Mouse (Mus musculus): Measurements from ENCODE around the gene Rras2. TPM values are rescaled to one million over a fixed set of nuclear protein-coding genes. Genes with fewer than 3 reads are reported as not detected.
A peak's percentile ranks its signal among the peaks of the same experiment; 100 is the strongest.

Rras2 gene
- polyA plus RNA-seq, 1 experiment from 2014 or later, result 13.7 TPM

GRCm38 (mm10) chr7:114043929-114044549 lies 73.5 kb downstream of the Rras2 start:
- ATAC-seq, result peak; percentile 54
- Histone ChIP-seq H3K4me2 (peak overlapping the region; percentile 38), H3K4me3 (no peak overlapping the region), H3K9me3 (replicated peaks) (no peaks in the 10 kb centered on the region), H3K4me1 (peaks cover 17% of the 10 kb centered on the region), H3K27ac (no peak overlapping the region), H3K36me3 (peaks cover 18% of the 10 kb centered on the region), H3K27me3 (replicated peaks) (no peaks in the 10 kb centered on the region), H3K9ac (no peak overlapping the region)
- WGBS (ENCODE audit: insufficient replicate concordance), result 15% methylated on average over 6 of the region's 6 CpGs

GRCm38 (mm10) chr7:114042973-114043928 lies 74.3 kb downstream of the Rras2 start:
- peak overlapping the region; percentile 38 for H3K4me2 ChIP-seq
- 54% methylated on average over 26 of the region's 26 CpGs for WGBS (ENCODE audit: insufficient replicate concordance)
- H3K36me3 ChIP-seq, result peaks cover 19% of the 10 kb centered on the region
- H3K9me3 ChIP-seq (replicated peaks), result no peaks in the 10 kb centered on the region
- H3K4me3 ChIP-seq, result no peak overlapping the region
- H3K9ac ChIP-seq, result no peak overlapping the region
- no peak overlapping the region for H3K27ac ChIP-seq
- H3K27me3 ChIP-seq (replicated peaks), result no peaks in the 10 kb centered on the region
- no peak; the same call in 1 of the 2 replicates for ATAC-seq
- H3K4me1 ChIP-seq, result peaks cover 17% of the 10 kb centered on the region

- Histone ChIP-seq H3K9ac (no peak overlapping the region), H3K9me3 (replicated peaks) (no peaks in the 10 kb centered on the region), H3K4me1 (peaks cover 17% of the 10 kb centered on the region), H3K4me2 (no peak overlapping the region), H3K4me3 (no peak overlapping the region), H3K36me3 (peaks cover 14% of the 10 kb centered on the region; the same call in 1 of the 2 replicates), H3K27me3 (replicated peaks) (no peaks in the 10 kb centered on the region), H3K27ac (no peak overlapping the region)
- ATAC-seq, result no peak
- WGBS (ENCODE audit: insufficient replicate concordance), result 75% methylated on average over 4 of the region's 4 CpGs
Measured at GRCm38 (mm10) chr7:114041349-114041748, 76.2 kb downstream of the Rras2 start.

- no peak overlapping the region for H3K9ac ChIP-seq
- H3K4me3 ChIP-seq, result no peak overlapping the region
- H3K36me3 ChIP-seq, result peaks cover 14% of the 10 kb centered on the region; the same call in 1 of the 2 replicates
- no peak for ATAC-seq
- H3K4me2 ChIP-seq, result no peak overlapping the region
- no peaks in the 10 kb centered on the region for H3K27me3 ChIP-seq (replicated peaks)
- WGBS (ENCODE audit: insufficient replicate concordance), result 80% methylated on average over 4 of the region's 4 CpGs
- no peaks in the 10 kb centered on the region for H3K9me3 ChIP-seq (replicated peaks)
- no peaks in the 10 kb centered on the region for H3K4me1 ChIP-seq
- H3K27ac ChIP-seq, result no peak overlapping the region
Measured at GRCm38 (mm10) chr7:114037237-114037636, 80.3 kb downstream of the Rras2 start.

GRCm38 (mm10) chr7:114029596-114029995 lies 88.0 kb downstream of the Rras2 start:
- H3K9me3 ChIP-seq (replicated peaks), result peaks cover 5% of the 10 kb centered on the region; the same call in 1 of the 2 replicates
- H3K27me3 ChIP-seq (replicated peaks), result no peaks in the 10 kb centered on the region
- H3K4me3 ChIP-seq, result no peak overlapping the region
- no peaks in the 10 kb centered on the region for H3K4me1 ChIP-seq
- no peak for ATAC-seq
- 63% methylated on average over 6 of the region's 6 CpGs for WGBS (ENCODE audit: insufficient replicate concordance)
- H3K9ac ChIP-seq, result no peak overlapping the region
- H3K27ac ChIP-seq, result no peak overlapping the region
- H3K4me2 ChIP-seq, result no peak overlapping the region
- H3K36me3 ChIP-seq, result no peaks in the 10 kb centered on the region

- Histone ChIP-seq H3K36me3 (no peaks in the 10 kb centered on the region), H3K27ac (no peak overlapping the region), H3K9ac (no peak overlapping the region), H3K27me3 (replicated peaks) (no peaks in the 10 kb centered on the region), H3K9me3 (replicated peaks) (peaks cover 6% of the 10 kb centered on the region; the same call in 1 of the 2 replicates), H3K4me1 (no peaks in the 10 kb centered on the region), H3K4me2 (no peak overlapping the region), H3K4me3 (no peak overlapping the region)
- no peak for ATAC-seq
- 61% methylated on average over 5 of the region's 5 CpGs for WGBS (ENCODE audit: insufficient replicate concordance)
Measured at GRCm38 (mm10) chr7:114028828-114029227, 88.8 kb downstream of the Rras2 start.

GRCm38 (mm10) chr7:114027406-114027805 lies 90.2 kb downstream of the Rras2 start:
- Histone ChIP-seq H3K4me2 (no peak overlapping the region), H3K4me3 (no peak overlapping the region), H3K27ac (no peak overlapping the region), H3K4me1 (no peaks in the 10 kb centered on the region), H3K27me3 (replicated peaks) (no peaks in the 10 kb centered on the region), H3K9me3 (replicated peaks) (peaks cover 6% of the 10 kb centered on the region; the same call in 1 of the 2 replicates), H3K9ac (no peak overlapping the region), H3K36me3 (no peaks in the 10 kb centered on the region)
- no peak for ATAC-seq
- WGBS (ENCODE audit: insufficient replicate concordance), result 73% methylated on average over 3 of the region's 3 CpGs

- no peaks in the 10 kb centered on the region for H3K36me3 ChIP-seq
- peaks cover 6% of the 10 kb centered on the region; the same call in 1 of the 2 replicates for H3K9me3 ChIP-seq (replicated peaks)
- no peaks in the 10 kb centered on the region for H3K4me1 ChIP-seq
- H3K4me2 ChIP-seq, result no peak overlapping the region
- no peaks in the 10 kb centered on the region for H3K27me3 ChIP-seq (replicated peaks)
- WGBS (ENCODE audit: insufficient replicate concordance), result 69% methylated on average over 8 of the region's 8 CpGs
- no peak overlapping the region for H3K27ac ChIP-seq
- H3K9ac ChIP-seq, result no peak overlapping the region
- H3K4me3 ChIP-seq, result no peak overlapping the region
- ATAC-seq, result no peak
Measured at GRCm38 (mm10) chr7:114026923-114027322, 90.7 kb downstream of the Rras2 start.

- 2% methylated on average over 11 of the region's 11 CpGs for WGBS (ENCODE audit: insufficient replicate concordance)
- peak overlapping the region; percentile 69 for H3K4me2 ChIP-seq
- H3K36me3 ChIP-seq, result no peaks in the 10 kb centered on the region
- H3K4me3 ChIP-seq, result peak overlapping the region; percentile 55
- H3K9ac ChIP-seq, result peak overlapping the region; percentile 51
- peaks cover 9% of the 10 kb centered on the region; the same call in 1 of the 2 replicates for H3K27me3 ChIP-seq (replicated peaks)
- peaks cover 6% of the 10 kb centered on the region; the same call in 1 of the 2 replicates for H3K9me3 ChIP-seq (replicated peaks)
- no peak overlapping the region for H3K27ac ChIP-seq
- H3K4me1 ChIP-seq, result 0 out of 2 replicates have a peak, but pooled peaks cover 7% of the 10 kb centered on the region
- ATAC-seq, result peak; percentile 46; the same call in 1 of the 2 replicates
Measured at GRCm38 (mm10) chr7:114020704-114021093, 96.9 kb downstream of the Rras2 start.

- WGBS (ENCODE audit: insufficient replicate concordance), result 9% methylated on average over 11 of the region's 11 CpGs
- no peak overlapping the region for H3K27ac ChIP-seq
- H3K9ac ChIP-seq, result peak overlapping the region; percentile 51
- peaks cover 9% of the 10 kb centered on the region; the same call in 1 of the 2 replicates for H3K27me3 ChIP-seq (replicated peaks)
- peaks cover 6% of the 10 kb centered on the region; the same call in 1 of the 2 replicates for H3K9me3 ChIP-seq (replicated peaks)
- ATAC-seq, result no peak
- peak overlapping the region; percentile 69 for H3K4me2 ChIP-seq
- no peaks in the 10 kb centered on the region for H3K36me3 ChIP-seq
- 0 out of 2 replicates have a peak, but pooled peaks cover 7% of the 10 kb centered on the region for H3K4me1 ChIP-seq
- peak overlapping the region; percentile 55 for H3K4me3 ChIP-seq
Measured at GRCm38 (mm10) chr7:114020057-114020703, 97.4 kb downstream of the Rras2 start.

GRCm38 (mm10) chr7:114018861-114019260 lies 98.7 kb downstream of the Rras2 start:
- ATAC-seq, result no peak

More at GRCm38 (mm10) chr7:114018861-114019260, 98.7 kb downstream of the Rras2 start:
- H3K4me3 ChIP-seq, result no peak overlapping the region
- 64% methylated on average over 3 of the region's 3 CpGs for WGBS (ENCODE audit: insufficient replicate concordance)
- H3K9me3 ChIP-seq (replicated peaks), result no peaks in the 10 kb centered on the region
- H3K4me1 ChIP-seq, result 0 out of 2 replicates have a peak, but pooled peaks cover 7% of the 10 kb centered on the region
- no peak overlapping the region for H3K9ac ChIP-seq
- no peak overlapping the region for H3K4me2 ChIP-seq
- H3K36me3 ChIP-seq, result no peaks in the 10 kb centered on the region
- H3K27ac ChIP-seq, result no peak overlapping the region
- peaks cover 9% of the 10 kb centered on the region; the same call in 1 of the 2 replicates for H3K27me3 ChIP-seq (replicated peaks)
